Mouse (Mus musculus) cerebellum, adult 2 months (tissue): ENCODE data around the gene Gck.

Experiments used
- CTCF ChIP-seq: fragments of 200-500 bp; IDR thresholded peaks from 2 replicates; pipeline ENCODE4 v1.5.1; 2011; ENCODE audit warnings: low read depth, mild to moderate bottlenecking, control low read depth, low read length, moderate library complexity, borderline replicate concordance; ENCODE audit not compliant: insufficient read depth
- POLR2A ChIP-seq: fragments of 200-500 bp; IDR thresholded peaks from 2 replicates; pipeline ENCODE4 v1.6.1; 2011; ENCODE audit warnings: low read length, control low read depth, borderline replicate concordance; ENCODE audit not compliant: insufficient read depth

- TF ChIP-seq POLR2A (no peak), CTCF (no peak)
Measured at GRCm38 (mm10) chr11:5897230-5897629, 52.7 kb downstream of the Gck start.
